Mouse (Mus musculus) E14TG2a.4 (cell line): ENCODE data around the gene Atrip.

Experiments
- CTCF ChIP-seq: conservative IDR thresholded peaks from 2 replicates; pipeline ENCODE4 v1.5.1; 2014; ENCODE audit warnings: low read length
- NANOG ChIP-seq: IDR thresholded peaks from 2 replicates; pipeline ENCODE4 v1.6.1; 2014; ENCODE audit warnings: borderline replicate concordance, low read length, mixed read lengths
- POU5F1 ChIP-seq: IDR thresholded peaks from 2 replicates; pipeline ENCODE4 v1.6.1; 2014; ENCODE audit warnings: low read length, borderline replicate concordance

- TF ChIP-seq CTCF (no peak), POU5F1 (no peak), NANOG (no peak)
Measured at GRCm38 (mm10) chr9:109096251-109096661, 22.3 kb upstream of the Atrip start.
